Mouse (Mus musculus): ENCODE measurements around the gene Traf3ip2.

DNA sequence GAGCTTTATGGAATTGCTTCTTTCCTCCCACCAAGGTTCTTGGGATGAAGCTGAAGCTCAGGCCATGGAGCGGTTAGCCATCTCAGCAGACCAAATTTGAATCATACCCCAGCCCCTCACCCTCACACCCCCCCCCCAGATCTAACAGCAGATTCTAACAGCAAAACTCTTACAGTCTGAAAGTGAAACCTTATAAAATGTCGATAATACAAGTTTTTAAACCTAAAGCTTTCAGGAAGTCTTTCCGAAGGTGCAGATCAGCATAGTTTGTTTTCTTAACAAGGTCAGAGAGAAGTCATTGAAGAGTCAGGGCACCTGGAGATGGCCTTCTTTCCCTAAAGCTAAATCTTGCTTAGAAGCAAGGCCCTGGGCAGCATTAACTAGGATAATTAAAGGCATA lies 53.3 kb downstream of the Traf3ip2 start:
- TF ChIP-seq CTCF (IDR thresholded peaks at IDR 0.05; ENCODE audit: control insufficient read depth, insufficient read depth, insufficient read length) (no peak), USF1 (IDR thresholded peaks at IDR 0.05; ENCODE audit: low read depth) (no peak), MAX (IDR thresholded peaks at IDR 0.05) (no peak), MYOG (IDR thresholded peaks at IDR 0.05; ENCODE audit: control insufficient read depth, extremely low read depth, insufficient read length) (no peak), MYOD1 (IDR thresholded peaks at IDR 0.05; ENCODE audit: control insufficient read depth, insufficient read length, low read depth) (no peak), CEBPB (IDR thresholded peaks at IDR 0.05; ENCODE audit: low read depth) (no peak), FOSL1 (IDR thresholded peaks at IDR 0.05; ENCODE audit: insufficient read depth, low read length, poor library complexity, severe bottlenecking) (no peak)
